Mouse (Mus musculus) midbrain, postnatal 0 days (tissue): ENCODE measurements at regions not wholly inside any gene's neighbourhood (a gene's known extent, or its start where the extent isn't known, plus 50 kb on each side); places are given as distances from the start of the nearest gene placed in this dataset.

Source experiments
- ATAC-seq: fragments of 200-750 bp; cut with Nextera tagmentation; 2 replicates; pipeline ENCODE4 v1.8.0; 2017; ENCODE audit warnings: moderate number of reproducible peaks, mild to moderate bottlenecking, moderate TSS enrichment, moderate library complexity; ENCODE audit not compliant: low FRiP score
- DNase-seq: peaks from one replicate; pipeline ENCODE4 v3.0.0-alpha.2; 2015; ENCODE audit warnings: low spot score
- H3K27ac ChIP-seq: fragments of 300-500 bp; sonication (generic); 2 replicates; pipeline ENCODE4 v1.5.1; 2014; ENCODE audit warnings: low read depth, mild to moderate bottlenecking, low read length, mixed read lengths
- H3K27me3 ChIP-seq: fragments of 300-500 bp; sonication (generic); 2 replicates; pipeline ENCODE4 v1.6.1; 2014; ENCODE audit warnings: low read length, control low read depth, mixed read lengths; ENCODE audit not compliant: insufficient read depth
- H3K36me3 ChIP-seq: fragments of 300-500 bp; sonication (generic); 2 replicates; pipeline ENCODE4 v1.6.1; 2014; ENCODE audit warnings: low read length, control low read depth, mixed read lengths; ENCODE audit not compliant: insufficient read depth
- H3K4me1 ChIP-seq: fragments of 300-500 bp; sonication (generic); 2 replicates; pipeline ENCODE4 v1.6.1; 2014; ENCODE audit warnings: mild to moderate bottlenecking, control low read depth, antibody characterized with exemption, low read length, mixed read lengths; ENCODE audit not compliant: insufficient read depth
- H3K4me2 ChIP-seq: fragments of 300-500 bp; sonication (generic); 2 replicates; pipeline ENCODE4 v1.6.1; 2014; ENCODE audit warnings: low read depth, mild to moderate bottlenecking, low read length, mixed read lengths; ENCODE audit not compliant: poor library complexity, severe bottlenecking
- H3K4me3 ChIP-seq: fragments of 300-500 bp; sonication (generic); 2 replicates; pipeline ENCODE4 v1.5.1; 2014; ENCODE audit warnings: low read depth, mild to moderate bottlenecking, low read length, moderate library complexity
- H3K9ac ChIP-seq: fragments of 300-500 bp; sonication (generic); replicated peaks from 2 replicates; pipeline ENCODE4 v1.6.1; 2014; ENCODE audit warnings: mild to moderate bottlenecking, low read length, moderate library complexity, mixed read lengths; ENCODE audit not compliant: poor library complexity, severe bottlenecking
- H3K9me3 ChIP-seq: fragments of 300-500 bp; sonication (generic); 2 replicates; pipeline ENCODE4 v1.6.1; 2016; ENCODE audit warnings: low read length, control low read depth
- CTCF ChIP-seq: IDR thresholded peaks from 2 replicates; pipeline ENCODE4 v1.5.1; 2016; ENCODE audit warnings: antibody characterized with exemption, mild to moderate bottlenecking
- WGBS: fragments of 180-500 bp; shearing (Covaris S2); extraction: QIAGEN DNeasy Blood & Tissue Kit; methylation state at CpG from one replicate; pipeline ENCODE4 v1.1.7; 2014; 5-methylcytosine and 5-hydroxymethylcytosine counted together

GRCm38 (mm10) chr1:30540088-30540698 lies 333.5 kb downstream of the Phf3 start:
- no peak overlapping the region for H3K27ac ChIP-seq
- H3K4me2 ChIP-seq = no peak overlapping the region
- DNase-seq (no peak), ATAC-seq (no peak)
- no peaks in the 10 kb centered on the region for H3K9me3 ChIP-seq
- TF ChIP-seq CTCF = no peak
- H3K27me3 ChIP-seq = no peaks in the 10 kb centered on the region
- WGBS = 94% methylated on average over 13 of the region's 13 CpGs
- H3K4me1 ChIP-seq = no peaks in the 10 kb centered on the region
- no peaks in the 10 kb centered on the region for H3K36me3 ChIP-seq
- no peak overlapping the region for H3K4me3 ChIP-seq
- H3K9ac ChIP-seq = no peak overlapping the region

- H3K27ac ChIP-seq = no peak overlapping the region
- no peak overlapping the region for H3K4me2 ChIP-seq
- ATAC-seq (no peak), DNase-seq (no peak)
- H3K27me3 ChIP-seq = no peaks in the 10 kb centered on the region
- H3K36me3 ChIP-seq = no peaks in the 10 kb centered on the region
- H3K9ac ChIP-seq = no peak overlapping the region
- no peaks in the 10 kb centered on the region for H3K9me3 ChIP-seq
- 67% methylated on average over 11 of the region's 11 CpGs for WGBS
- TF ChIP-seq CTCF = no peak
- H3K4me1 ChIP-seq = no peaks in the 10 kb centered on the region
- H3K4me3 ChIP-seq = no peak overlapping the region
These were observed 336.4 kb downstream of the Phf3 start for GRCm38 (mm10) chr1:30536989-30537975.

DNA sequence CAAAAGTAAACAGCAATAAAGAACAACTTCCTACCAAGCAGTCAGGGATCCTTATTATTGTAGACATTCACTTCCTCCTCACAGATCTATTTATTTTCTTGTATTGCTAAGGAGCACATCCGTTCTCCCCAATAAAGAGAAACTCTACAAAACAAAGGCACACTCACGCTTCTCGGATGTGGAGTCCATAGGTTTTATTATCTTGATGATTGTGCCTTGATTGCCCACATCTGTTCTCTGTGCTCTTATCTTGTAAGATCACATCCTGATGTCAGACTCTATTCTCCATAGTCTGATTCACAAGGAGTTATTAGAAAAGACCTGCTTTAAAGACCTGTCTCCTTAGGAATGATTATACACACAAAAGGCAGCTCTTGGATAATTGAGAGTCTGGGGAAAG lies 356.4 kb downstream of the Phf3 start:
- ATAC-seq = no peak

DNA sequence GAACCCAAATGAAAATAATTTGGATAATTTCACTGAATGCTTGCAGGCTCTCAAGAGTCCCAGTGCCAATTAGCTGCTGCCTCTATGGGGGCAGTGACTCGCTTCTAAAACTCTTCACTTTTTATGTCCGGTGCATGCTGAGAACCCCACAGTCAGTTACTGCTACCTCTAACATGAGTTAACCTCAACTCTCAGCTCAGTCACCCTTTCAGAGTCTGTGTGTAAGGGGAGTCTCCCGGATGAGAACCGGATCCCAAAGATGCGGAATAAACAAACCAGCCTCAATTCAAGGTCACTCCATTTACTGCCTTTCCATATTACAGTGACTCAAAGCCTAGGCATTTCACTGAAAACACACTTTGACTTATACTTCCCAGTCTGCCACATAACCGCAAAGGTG lies 357.9 kb downstream of the Phf3 start:
- TF ChIP-seq CTCF = no peak
- Histone ChIP-seq H3K4me2 (no peak overlapping the region), H3K36me3 (no peaks in the 10 kb centered on the region), H3K9me3 (no peaks in the 10 kb centered on the region), H3K4me1 (no peaks in the 10 kb centered on the region), H3K27me3 (no peaks in the 10 kb centered on the region), H3K27ac (no peak overlapping the region), H3K4me3 (no peak overlapping the region), H3K9ac (no peak overlapping the region)
- ATAC-seq (no peak), DNase-seq (no peak)
- WGBS = 93% methylated on average over 6 of the region's 6 CpGs

More for the DNA sequence above, 356.4 kb downstream of the Phf3 start:
- WGBS = 87% methylated on average over 3 of the region's 3 CpGs
- H3K4me3 ChIP-seq = no peak overlapping the region
- no peak overlapping the region for H3K27ac ChIP-seq
- no peak for DNase-seq
- H3K36me3 ChIP-seq = no peaks in the 10 kb centered on the region
- TF ChIP-seq CTCF = no peak
- H3K9ac ChIP-seq = no peak overlapping the region
- no peak overlapping the region for H3K4me2 ChIP-seq
- no peaks in the 10 kb centered on the region for H3K9me3 ChIP-seq
- no peaks in the 10 kb centered on the region for H3K4me1 ChIP-seq
- H3K27me3 ChIP-seq = no peaks in the 10 kb centered on the region

- no peaks in the 10 kb centered on the region for H3K9me3 ChIP-seq
- DNase-seq (peak; percentile 86), ATAC-seq (no peak)
- no peak overlapping the region for H3K27ac ChIP-seq
- H3K9ac ChIP-seq = no peak overlapping the region
- peak; percentile 94 for TF ChIP-seq CTCF
- H3K4me2 ChIP-seq = no peak overlapping the region
- WGBS = 15% methylated on average over 1 of the region's 1 CpGs
- H3K4me3 ChIP-seq = no peak overlapping the region
- H3K36me3 ChIP-seq = no peaks in the 10 kb centered on the region
- no peaks in the 10 kb centered on the region for H3K4me1 ChIP-seq
- no peaks in the 10 kb centered on the region for H3K27me3 ChIP-seq
These were observed 370.5 kb downstream of the Phf3 start for GRCm38 (mm10) chr1:30503224-30503623.

GRCm38 (mm10) chr1:30460295-30460958 lies 413.3 kb downstream of the Phf3 start:
- no peak for TF ChIP-seq CTCF
- Histone ChIP-seq H3K9ac (no peak overlapping the region), H3K27me3 (no peaks in the 10 kb centered on the region), H3K4me1 (no peaks in the 10 kb centered on the region), H3K36me3 (no peaks in the 10 kb centered on the region), H3K27ac (no peak overlapping the region), H3K4me3 (no peak overlapping the region), H3K9me3 (no peaks in the 10 kb centered on the region), H3K4me2 (no peak overlapping the region)
- DNase-seq (no peak), ATAC-seq (no peak)
- WGBS = 90% methylated on average over 4 of the region's 4 CpGs
